Mouse (Mus musculus): Measurements from ENCODE around the gene Gk. TPM values are rescaled to one million over a fixed set of nuclear protein-coding genes. Genes with fewer than 3 reads are reported as not detected.

Gk gene
- polyA plus RNA-seq, 1 experiment: 3.9 TPM

- Histone ChIP-seq H3K27ac (ENCODE audit: control insufficient read depth, insufficient read depth, low read depth, low read length, poor library complexity) (no peak overlapping the region), H3K4me3 (replicated peaks; ENCODE audit: control insufficient read depth, low read depth, low read length) (no peak overlapping the region), H3K4me1 (ENCODE audit: control insufficient read depth, insufficient read depth, low read length) (peaks cover under 1% of the 10 kb centered on the region; the same call in 1 of the 2 replicates)
- 73% methylated on average over 3 of the region's 3 CpGs for WGBS
- no peak for TF ChIP-seq CTCF (IDR thresholded peaks at IDR 0.05; ENCODE audit: control insufficient read depth, insufficient read depth, low read length)
- no peak for TF ChIP-seq POLR2A (IDR thresholded peaks at IDR 0.05; ENCODE audit: borderline replicate concordance, control insufficient read depth, low read depth, low read length)
Observed at GRCm38 (mm10) chrX:85770747-85771146, 5.9 kb downstream of the Gk start.

- H3K27ac ChIP-seq (ENCODE audit: control insufficient read depth, insufficient read depth, low read depth, low read length, poor library complexity): no peak overlapping the region
- TF ChIP-seq POLR2A (IDR thresholded peaks at IDR 0.05; ENCODE audit: borderline replicate concordance, control insufficient read depth, low read depth, low read length) (no peak), CTCF (IDR thresholded peaks at IDR 0.05; ENCODE audit: control insufficient read depth, insufficient read depth, low read length) (no peak)
- WGBS: 80% methylated on average over 2 of the region's 2 CpGs
- H3K4me3 ChIP-seq (replicated peaks; ENCODE audit: control insufficient read depth, low read depth, low read length): no peak overlapping the region
- H3K4me1 ChIP-seq (ENCODE audit: control insufficient read depth, insufficient read depth, low read length): no peaks in the 10 kb centered on the region; the same call in 1 of the 2 replicates
Observed at GRCm38 (mm10) chrX:85768578-85768977, 8.0 kb downstream of the Gk start.

- Histone ChIP-seq H3K4me3 (replicated peaks; ENCODE audit: control insufficient read depth, low read depth, low read length) (no peak overlapping the region), H3K27ac (ENCODE audit: control insufficient read depth, insufficient read depth, low read depth, low read length, poor library complexity) (no peak overlapping the region), H3K4me1 (ENCODE audit: control insufficient read depth, insufficient read depth, low read length) (no peaks in the 10 kb centered on the region)
- TF ChIP-seq POLR2A (IDR thresholded peaks at IDR 0.05; ENCODE audit: borderline replicate concordance, control insufficient read depth, low read depth, low read length) (no peak), CTCF (IDR thresholded peaks at IDR 0.05; ENCODE audit: control insufficient read depth, insufficient read depth, low read length) (no peak)
- 48% methylated on average over 3 of the region's 3 CpGs for WGBS
Observed at GRCm38 (mm10) chrX:85756005-85756404, 20.6 kb downstream of the Gk start.

GRCm38 (mm10) chrX:85743837-85744236, 32.8 kb downstream of the Gk start:
- 77% methylated on average over 3 of the region's 3 CpGs for WGBS
- no peak overlapping the region for H3K27ac ChIP-seq (ENCODE audit: control insufficient read depth, insufficient read depth, low read depth, low read length, poor library complexity)
- no peak overlapping the region for H3K4me3 ChIP-seq (replicated peaks; ENCODE audit: control insufficient read depth, low read depth, low read length)
- no peaks in the 10 kb centered on the region for H3K4me1 ChIP-seq (ENCODE audit: control insufficient read depth, insufficient read depth, low read length)
- TF ChIP-seq CTCF (IDR thresholded peaks at IDR 0.05; ENCODE audit: control insufficient read depth, insufficient read depth, low read length) (no peak), POLR2A (IDR thresholded peaks at IDR 0.05; ENCODE audit: borderline replicate concordance, control insufficient read depth, low read depth, low read length) (no peak)

GRCm38 (mm10) chrX:85733228-85733627, 43.4 kb downstream of the Gk start:
- TF ChIP-seq CTCF (IDR thresholded peaks at IDR 0.05; ENCODE audit: control insufficient read depth, insufficient read depth, low read length) (no peak), POLR2A (IDR thresholded peaks at IDR 0.05; ENCODE audit: borderline replicate concordance, control insufficient read depth, low read depth, low read length) (no peak)
- 86% methylated on average over 5 of the region's 5 CpGs for WGBS
- H3K4me3 ChIP-seq (replicated peaks; ENCODE audit: control insufficient read depth, low read depth, low read length): no peak overlapping the region
- no peak overlapping the region for H3K27ac ChIP-seq (ENCODE audit: control insufficient read depth, insufficient read depth, low read depth, low read length, poor library complexity)
- no peaks in the 10 kb centered on the region for H3K4me1 ChIP-seq (ENCODE audit: control insufficient read depth, insufficient read depth, low read length)

GRCm38 (mm10) chrX:85731133-85731938, 45.3 kb downstream of the Gk start:
- 84% methylated on average over 9 of the region's 9 CpGs for WGBS
- no peaks in the 10 kb centered on the region for H3K4me1 ChIP-seq (ENCODE audit: control insufficient read depth, insufficient read depth, low read length)
- no peak overlapping the region for H3K4me3 ChIP-seq (replicated peaks; ENCODE audit: control insufficient read depth, low read depth, low read length)
- no peak for TF ChIP-seq POLR2A (IDR thresholded peaks at IDR 0.05; ENCODE audit: borderline replicate concordance, control insufficient read depth, low read depth, low read length)
- no peak for TF ChIP-seq CTCF (IDR thresholded peaks at IDR 0.05; ENCODE audit: control insufficient read depth, insufficient read depth, low read length)
- H3K27ac ChIP-seq (ENCODE audit: control insufficient read depth, insufficient read depth, low read depth, low read length, poor library complexity): no peak overlapping the region

GRCm38 (mm10) chrX:85721226-85721625, 55.4 kb downstream of the Gk start:
- no peaks in the 10 kb centered on the region for H3K4me1 ChIP-seq (ENCODE audit: control insufficient read depth, insufficient read depth, low read length)
- no peak overlapping the region for H3K4me3 ChIP-seq (replicated peaks; ENCODE audit: control insufficient read depth, low read depth, low read length)
- TF ChIP-seq CTCF (IDR thresholded peaks at IDR 0.05; ENCODE audit: control insufficient read depth, insufficient read depth, low read length) (peak; percentile 54), POLR2A (IDR thresholded peaks at IDR 0.05; ENCODE audit: borderline replicate concordance, control insufficient read depth, low read depth, low read length) (no peak)
- H3K27ac ChIP-seq (ENCODE audit: control insufficient read depth, insufficient read depth, low read depth, low read length, poor library complexity): no peak overlapping the region

GRCm38 (mm10) chrX:85710399-85710798, 66.2 kb downstream of the Gk start:
- 43% methylated on average over 3 of the region's 3 CpGs for WGBS
- no peaks in the 10 kb centered on the region for H3K4me1 ChIP-seq (ENCODE audit: control insufficient read depth, insufficient read depth, low read length)
- H3K27ac ChIP-seq (ENCODE audit: control insufficient read depth, insufficient read depth, low read depth, low read length, poor library complexity): no peak overlapping the region
- no peak overlapping the region for H3K4me3 ChIP-seq (replicated peaks; ENCODE audit: control insufficient read depth, low read depth, low read length)
- no peak for TF ChIP-seq CTCF (IDR thresholded peaks at IDR 0.05; ENCODE audit: control insufficient read depth, insufficient read depth, low read length)
- TF ChIP-seq POLR2A (IDR thresholded peaks at IDR 0.05; ENCODE audit: borderline replicate concordance, control insufficient read depth, low read depth, low read length): no peak

Data from bone marrow, adult 2 months (tissue).